Mouse (Mus musculus): ENCODE data around the gene Ap2s1. TPM values are rescaled to one million over a fixed set of nuclear protein-coding genes. Genes with fewer than 3 reads are reported as not detected.

Ap2s1 gene
- 453 and 484 TPM in 2 replicates for polyA plus RNA-seq (2014; fragmentation: Nextera tagmentation; extraction: Ambion mirVana)

- ATAC-seq: peak; percentile 98
- Histone ChIP-seq H3K4me2 (ENCODE audit: low read length) (peak within 1 kb of the TSS; percentile 61), H3K36me3 (ENCODE audit: control insufficient read depth, insufficient read depth, low read length) (peaks cover under 1% of the 10 kb centered on the region; the same call in 1 of the 2 replicates), H3K9me3 (replicated peaks; ENCODE audit: control insufficient read depth, low read length) (no peaks in the 10 kb centered on the region), H3K4me3 (ENCODE audit: low read depth, low read length) (peak within 1 kb of the TSS; percentile 69), H3K27ac (ENCODE audit: low read depth, low read length) (no peak within 1 kb of the TSS), H3K4me1 (ENCODE audit: control insufficient read depth, insufficient read depth, low read length) (peaks cover 7% of the 10 kb centered on the region), H3K9ac (ENCODE audit: low read length) (peak within 1 kb of the TSS; percentile 84), H3K27me3 (replicated peaks; ENCODE audit: control insufficient read depth, insufficient read depth, low read length) (no peaks in the 10 kb centered on the region)
- DNase-seq (ENCODE audit: low spot score): peak; percentile 100
- WGBS: under 1% methylated on average over 34 of the region's 34 CpGs
Observed at GRCm38 (mm10) chr7:16738073-16738696, at the start of gene Ap2s1. Gene Ap2s1 (plus strand): TSS chr7:16738410.

- ATAC-seq (no peak), DNase-seq (ENCODE audit: low spot score) (no peak)
- Histone ChIP-seq H3K27me3 (replicated peaks; ENCODE audit: control insufficient read depth, insufficient read depth, low read length) (no peaks in the 10 kb centered on the region), H3K9me3 (replicated peaks; ENCODE audit: control insufficient read depth, low read length) (no peaks in the 10 kb centered on the region; the same call in 1 of the 2 replicates), H3K27ac (ENCODE audit: low read depth, low read length) (no peak overlapping the region), H3K4me3 (ENCODE audit: low read depth, low read length) (no peak overlapping the region), H3K4me1 (ENCODE audit: control insufficient read depth, insufficient read depth, low read length) (no peaks in the 10 kb centered on the region), H3K36me3 (ENCODE audit: control insufficient read depth, insufficient read depth, low read length) (no peaks in the 10 kb centered on the region), H3K9ac (ENCODE audit: low read length) (no peak overlapping the region), H3K4me2 (ENCODE audit: low read length) (no peak overlapping the region)
- 81% methylated on average over 5 of the region's 5 CpGs for WGBS
Observed at GRCm38 (mm10) chr7:16689196-16689595, 49.0 kb upstream of the Ap2s1 start.

GRCm38 (mm10) chr7:16695025-16695424 is 43.2 kb upstream of the Ap2s1 start:
- no peak for DNase-seq (ENCODE audit: low spot score)
- H3K4me2 ChIP-seq (ENCODE audit: low read length): no peak overlapping the region
- no peak overlapping the region for H3K27ac ChIP-seq (ENCODE audit: low read depth, low read length)
- no peak overlapping the region for H3K4me3 ChIP-seq (ENCODE audit: low read depth, low read length)
- H3K4me1 ChIP-seq (ENCODE audit: control insufficient read depth, insufficient read depth, low read length): no peaks in the 10 kb centered on the region
- no peaks in the 10 kb centered on the region for H3K36me3 ChIP-seq (ENCODE audit: control insufficient read depth, insufficient read depth, low read length)
- no peaks in the 10 kb centered on the region for H3K27me3 ChIP-seq (replicated peaks; ENCODE audit: control insufficient read depth, insufficient read depth, low read length)
- no peaks in the 10 kb centered on the region for H3K9me3 ChIP-seq (replicated peaks; ENCODE audit: control insufficient read depth, low read length)
- H3K9ac ChIP-seq (ENCODE audit: low read length): no peak overlapping the region
- ATAC-seq: no peak
- 41% methylated on average over 3 of the region's 3 CpGs for WGBS

GRCm38 (mm10) chr7:16699042-16699441 is 39.2 kb upstream of the Ap2s1 start:
- DNase-seq (ENCODE audit: low spot score): no peak
- H3K4me2 ChIP-seq (ENCODE audit: low read length): no peak overlapping the region
- no peak overlapping the region for H3K4me3 ChIP-seq (ENCODE audit: low read depth, low read length)
- no peaks in the 10 kb centered on the region for H3K36me3 ChIP-seq (ENCODE audit: control insufficient read depth, insufficient read depth, low read length)
- H3K9me3 ChIP-seq (replicated peaks; ENCODE audit: control insufficient read depth, low read length): no peaks in the 10 kb centered on the region
- no peak overlapping the region for H3K9ac ChIP-seq (ENCODE audit: low read length)
- H3K27me3 ChIP-seq (replicated peaks; ENCODE audit: control insufficient read depth, insufficient read depth, low read length): no peaks in the 10 kb centered on the region
- H3K4me1 ChIP-seq (ENCODE audit: control insufficient read depth, insufficient read depth, low read length): no peaks in the 10 kb centered on the region
- ATAC-seq: no peak
- WGBS: 46% methylated on average over 2 of the region's 2 CpGs
- no peak overlapping the region for H3K27ac ChIP-seq (ENCODE audit: low read depth, low read length)

- Histone ChIP-seq H3K4me1 (ENCODE audit: control insufficient read depth, insufficient read depth, low read length) (no peaks in the 10 kb centered on the region), H3K9ac (ENCODE audit: low read length) (no peak overlapping the region), H3K27ac (ENCODE audit: low read depth, low read length) (no peak overlapping the region), H3K4me3 (ENCODE audit: low read depth, low read length) (no peak overlapping the region), H3K27me3 (replicated peaks; ENCODE audit: control insufficient read depth, insufficient read depth, low read length) (no peaks in the 10 kb centered on the region), H3K4me2 (ENCODE audit: low read length) (no peak overlapping the region), H3K9me3 (replicated peaks; ENCODE audit: control insufficient read depth, low read length) (no peaks in the 10 kb centered on the region), H3K36me3 (ENCODE audit: control insufficient read depth, insufficient read depth, low read length) (no peaks in the 10 kb centered on the region)
- DNase-seq (ENCODE audit: low spot score) (no peak), ATAC-seq (no peak)
- 83% methylated on average over 5 of the region's 5 CpGs for WGBS
Observed at GRCm38 (mm10) chr7:16700583-16700982, 37.6 kb upstream of the Ap2s1 start.

GRCm38 (mm10) chr7:16706385-16706784 is 31.8 kb upstream of the Ap2s1 start:
- DNase-seq (ENCODE audit: low spot score): no peak
- WGBS: 69% methylated on average over 9 of the region's 9 CpGs
- no peak overlapping the region for H3K4me2 ChIP-seq (ENCODE audit: low read length)

GRCm38 (mm10) chr7:16708244-16708643 is 30.0 kb upstream of the Ap2s1 start:
- ATAC-seq: no peak
- DNase-seq (ENCODE audit: low spot score): no peak
- 22% methylated on average over 9 of the region's 9 CpGs for WGBS

More at GRCm38 (mm10) chr7:16706385-16706784, 31.8 kb upstream of the Ap2s1 start:
- Histone ChIP-seq H3K9me3 (replicated peaks; ENCODE audit: control insufficient read depth, low read length) (no peaks in the 10 kb centered on the region), H3K9ac (ENCODE audit: low read length) (no peak overlapping the region), H3K4me1 (ENCODE audit: control insufficient read depth, insufficient read depth, low read length) (no peaks in the 10 kb centered on the region), H3K27ac (ENCODE audit: low read depth, low read length) (no peak overlapping the region), H3K27me3 (replicated peaks; ENCODE audit: control insufficient read depth, insufficient read depth, low read length) (no peaks in the 10 kb centered on the region), H3K36me3 (ENCODE audit: control insufficient read depth, insufficient read depth, low read length) (no peaks in the 10 kb centered on the region), H3K4me3 (ENCODE audit: low read depth, low read length) (no peak overlapping the region)
- ATAC-seq: no peak

GRCm38 (mm10) chr7:16710604-16711003 is 27.6 kb upstream of the Ap2s1 start:
- WGBS: 80% methylated on average over 5 of the region's 5 CpGs
- ATAC-seq (no peak), DNase-seq (ENCODE audit: low spot score) (no peak)
- H3K4me2 ChIP-seq (ENCODE audit: low read length): no peak overlapping the region
- no peak overlapping the region for H3K27ac ChIP-seq (ENCODE audit: low read depth, low read length)
- no peaks in the 10 kb centered on the region for H3K4me1 ChIP-seq (ENCODE audit: control insufficient read depth, insufficient read depth, low read length)
- H3K9ac ChIP-seq (ENCODE audit: low read length): no peak overlapping the region
- H3K36me3 ChIP-seq (ENCODE audit: control insufficient read depth, insufficient read depth, low read length): no peaks in the 10 kb centered on the region
- H3K27me3 ChIP-seq (replicated peaks; ENCODE audit: control insufficient read depth, insufficient read depth, low read length): no peaks in the 10 kb centered on the region
- H3K9me3 ChIP-seq (replicated peaks; ENCODE audit: control insufficient read depth, low read length): no peaks in the 10 kb centered on the region
- H3K4me3 ChIP-seq (ENCODE audit: low read depth, low read length): no peak overlapping the region

More at GRCm38 (mm10) chr7:16708244-16708643, 30.0 kb upstream of the Ap2s1 start:
- Histone ChIP-seq H3K4me1 (ENCODE audit: control insufficient read depth, insufficient read depth, low read length) (no peaks in the 10 kb centered on the region), H3K4me2 (ENCODE audit: low read length) (no peak overlapping the region), H3K9ac (ENCODE audit: low read length) (no peak overlapping the region), H3K4me3 (ENCODE audit: low read depth, low read length) (no peak overlapping the region), H3K9me3 (replicated peaks; ENCODE audit: control insufficient read depth, low read length) (no peaks in the 10 kb centered on the region), H3K36me3 (ENCODE audit: control insufficient read depth, insufficient read depth, low read length) (no peaks in the 10 kb centered on the region), H3K27ac (ENCODE audit: low read depth, low read length) (no peak overlapping the region), H3K27me3 (replicated peaks; ENCODE audit: control insufficient read depth, insufficient read depth, low read length) (no peaks in the 10 kb centered on the region)

- H3K4me2 ChIP-seq (ENCODE audit: low read length): no peak overlapping the region
- H3K9ac ChIP-seq (ENCODE audit: low read length): no peak overlapping the region
- H3K27me3 ChIP-seq (replicated peaks; ENCODE audit: control insufficient read depth, insufficient read depth, low read length): no peaks in the 10 kb centered on the region
- no peak overlapping the region for H3K27ac ChIP-seq (ENCODE audit: low read depth, low read length)
- no peaks in the 10 kb centered on the region for H3K36me3 ChIP-seq (ENCODE audit: control insufficient read depth, insufficient read depth, low read length)
- ATAC-seq (no peak), DNase-seq (ENCODE audit: low spot score) (no peak)
- no peaks in the 10 kb centered on the region for H3K4me1 ChIP-seq (ENCODE audit: control insufficient read depth, insufficient read depth, low read length)
- no peak overlapping the region for H3K4me3 ChIP-seq (ENCODE audit: low read depth, low read length)
- 79% methylated on average over 13 of the region's 13 CpGs for WGBS
- no peaks in the 10 kb centered on the region for H3K9me3 ChIP-seq (replicated peaks; ENCODE audit: control insufficient read depth, low read length)
Observed at GRCm38 (mm10) chr7:16712633-16713415, 25.4 kb upstream of the Ap2s1 start.
